Mouse (Mus musculus): ENCODE data around the gene B3gnt8.
"Not testable (repeated sequence)": the region's sequence is repeated elsewhere in the genome, so short reads cannot be mapped to it uniquely, and the experiment has no call there.

The B3gnt8 gene

GRCm38 (mm10) chr7:25626509-25627430 lies at the start of gene B3gnt8:
B3gnt8 (plus strand) TSS chr7:25626654.
- peak; percentile 48 to 60 for DNase-seq (ENCODE audit: low spot score in 2 of 2)

GRCm38 (mm10) chr7:25576793-25577437 lies 49.5 kb upstream of the B3gnt8 start:
- DNase-seq (ENCODE audit: low spot score in 2 of 2), result not testable (repeated sequence)

GRCm38 (mm10) chr7:25579441-25579840 lies 47.0 kb upstream of the B3gnt8 start:
- DNase-seq (ENCODE audit: low spot score in 2 of 2), result no peak

- no peak for DNase-seq (ENCODE audit: low spot score in 2 of 2)
Measured at GRCm38 (mm10) chr7:25582301-25582810, 44.1 kb upstream of the B3gnt8 start.

GRCm38 (mm10) chr7:25584651-25585050 lies 41.8 kb upstream of the B3gnt8 start:
- no peak for DNase-seq (ENCODE audit: low spot score in 2 of 2)

- DNase-seq (ENCODE audit: low spot score in 2 of 2), result no peak
Measured at GRCm38 (mm10) chr7:25585351-25586204, 40.9 kb upstream of the B3gnt8 start.

- no peak for DNase-seq (ENCODE audit: low spot score in 2 of 2)
Measured at GRCm38 (mm10) chr7:25591226-25591625, 35.2 kb upstream of the B3gnt8 start.

GRCm38 (mm10) chr7:25593859-25594258 lies 32.6 kb upstream of the B3gnt8 start:
- no peak for DNase-seq (ENCODE audit: low spot score in 2 of 2)

GRCm38 (mm10) chr7:25599663-25600062 lies 26.8 kb upstream of the B3gnt8 start:
- DNase-seq (ENCODE audit: low spot score in 2 of 2), result peak; percentile 45 to 77

- no peak for DNase-seq (ENCODE audit: low spot score in 2 of 2)
Measured at GRCm38 (mm10) chr7:25600666-25601065, 25.8 kb upstream of the B3gnt8 start.

GRCm38 (mm10) chr7:25601346-25601745 lies 25.1 kb upstream of the B3gnt8 start:
- DNase-seq (ENCODE audit: low spot score in 2 of 2), result no peak

- no peak for DNase-seq (ENCODE audit: low spot score in 2 of 2)
Measured at GRCm38 (mm10) chr7:25606625-25607063, 19.8 kb upstream of the B3gnt8 start.

GRCm38 (mm10) chr7:25607196-25607595 lies 19.3 kb upstream of the B3gnt8 start:
- no peak for DNase-seq (ENCODE audit: low spot score in 2 of 2)

- peak in 1 of 2 experiments; percentile 2 for DNase-seq (ENCODE audit: low spot score in 2 of 2)
Measured at GRCm38 (mm10) chr7:25610056-25610455, 16.4 kb upstream of the B3gnt8 start.

- DNase-seq (ENCODE audit: low spot score in 2 of 2), result peak in 1 of 2 experiments; percentile 1
Measured at GRCm38 (mm10) chr7:25611501-25611900, 15.0 kb upstream of the B3gnt8 start.

- peak in 1 of 2 experiments; percentile 1 for DNase-seq (ENCODE audit: low spot score in 2 of 2)
Measured at GRCm38 (mm10) chr7:25614086-25614485, 12.4 kb upstream of the B3gnt8 start.

- DNase-seq (ENCODE audit: low spot score in 2 of 2), result peak in 1 of 2 experiments; percentile 2
Measured at GRCm38 (mm10) chr7:25614831-25615705, 11.4 kb upstream of the B3gnt8 start.

- no peak for DNase-seq (ENCODE audit: low spot score in 2 of 2)
Measured at GRCm38 (mm10) chr7:25615706-25616011, 10.8 kb upstream of the B3gnt8 start, which contains the start of gene Erich4. Erich4 (minus strand) TSS chr7:25615892.

- DNase-seq (ENCODE audit: low spot score in 2 of 2), result no peak
Measured at GRCm38 (mm10) chr7:25617376-25618160, 8.9 kb upstream of the B3gnt8 start.

Measured in thymus, postnatal 10 days (tissue).